Mouse (Mus musculus): Measurements from ENCODE around the gene Scn1b. TPM values are rescaled to one million over a fixed set of nuclear protein-coding genes. Genes with fewer than 3 reads are reported as not detected.

Scn1b gene
- 2.7 and 3.3 TPM in 2 replicates for polyA plus RNA-seq (2015; fragmentation: Nextera tagmentation; extraction: Ambion mirVana)

DNA sequence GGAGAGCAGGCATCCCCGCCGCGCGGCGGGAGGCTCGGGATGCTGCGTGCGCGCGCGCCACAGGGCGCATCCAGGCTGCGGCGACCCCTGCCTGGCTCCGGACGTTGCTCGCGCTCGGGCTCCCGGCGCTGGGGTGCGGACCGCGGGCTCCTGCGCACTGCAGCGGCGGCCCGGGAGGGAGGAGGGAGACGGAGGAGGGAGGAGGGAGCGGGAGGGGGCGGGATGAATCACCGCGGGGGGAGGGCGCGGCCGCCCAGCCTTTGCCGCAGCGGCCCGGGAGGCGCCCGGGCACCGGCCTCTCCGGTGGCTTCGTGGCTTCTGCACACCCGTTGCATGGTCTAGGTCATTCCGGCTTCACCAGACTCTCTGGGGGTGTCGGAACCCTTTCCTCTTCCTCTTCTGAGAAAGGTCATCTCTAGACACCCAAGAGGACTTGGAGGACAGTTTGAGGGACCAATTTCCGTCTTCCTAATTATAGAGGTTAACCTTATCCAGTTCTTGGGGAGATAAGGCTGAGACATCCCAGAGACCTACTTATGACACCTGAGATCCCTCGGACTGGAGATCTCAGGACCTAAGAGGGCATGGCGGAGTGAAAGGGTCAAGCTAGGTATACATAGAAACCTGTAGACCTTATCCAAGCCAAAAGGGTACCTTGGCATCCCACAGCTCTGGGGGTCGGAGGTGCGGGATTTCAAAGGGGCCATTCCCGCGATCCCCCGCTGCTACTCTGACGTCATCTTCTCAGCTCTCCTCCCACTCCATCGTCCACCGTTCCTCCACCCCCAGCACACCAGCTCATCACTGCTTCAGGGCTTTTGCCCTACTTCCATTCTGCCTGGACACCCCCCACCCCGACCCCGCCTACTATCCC, at the start of gene Scn1b:
TSS of gene Scn1b (minus strand) at position 153 of the 874 bp plus-strand sequence.
- Histone ChIP-seq H3K4me2 (replicated peaks; ENCODE audit: low read depth) (peak within 1 kb of the TSS; percentile 87), H3K36me3 (ENCODE audit: control insufficient read depth, insufficient read depth) (peaks cover 12% of the 10 kb centered on the region), H3K4me3 (ENCODE audit: low read depth, low read length) (peak within 1 kb of the TSS; percentile 51), H3K27me3 (replicated peaks; ENCODE audit: control insufficient read depth, insufficient read depth, low read length) (peaks cover 36% of the 10 kb centered on the region), H3K27ac (ENCODE audit: low read depth, low read length) (no peak within 1 kb of the TSS), H3K4me1 (replicated peaks; ENCODE audit: control insufficient read depth, insufficient read depth, low read length) (no peaks in the 10 kb centered on the region), H3K9me3 (ENCODE audit: control insufficient read depth) (no peaks in the 10 kb centered on the region), H3K9ac (ENCODE audit: low read depth, low read length) (peak within 1 kb of the TSS; percentile 42)
- no peak for TF ChIP-seq CTCF (IDR thresholded peaks at IDR 0.05; ENCODE audit: low read depth)
- 2% methylated on average over 43 of the region's 60 CpGs for WGBS
- peak; percentile 48; the same call in 1 of the 2 replicates for ATAC-seq

DNA sequence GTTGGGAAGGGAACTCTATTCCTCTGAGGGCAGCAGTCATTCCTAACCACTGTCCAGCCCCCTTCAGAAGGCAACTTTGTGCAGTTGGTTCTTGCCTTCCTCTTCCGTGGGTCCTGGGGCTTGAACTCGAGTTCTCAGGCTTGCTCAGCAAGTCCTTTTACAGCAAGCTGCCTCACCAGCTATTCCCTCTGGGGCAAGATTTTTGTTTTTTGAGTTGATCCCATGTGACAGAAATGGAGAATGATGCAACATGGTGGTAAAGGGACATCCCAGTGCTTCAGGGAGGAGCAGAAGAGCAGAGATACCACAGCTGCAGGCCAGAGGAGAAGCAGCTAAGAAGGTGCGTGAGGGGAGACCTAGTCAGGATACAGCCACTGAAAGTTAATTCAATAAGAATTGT, 48.3 kb upstream of the Scn1b start:
- Histone ChIP-seq H3K36me3 (ENCODE audit: control insufficient read depth, insufficient read depth) (no peaks in the 10 kb centered on the region), H3K4me3 (ENCODE audit: low read depth, low read length) (no peak overlapping the region), H3K9ac (ENCODE audit: low read depth, low read length) (no peak overlapping the region), H3K27ac (ENCODE audit: low read depth, low read length) (no peak overlapping the region), H3K27me3 (replicated peaks; ENCODE audit: control insufficient read depth, insufficient read depth, low read length) (0 out of 2 replicates have a peak, but pooled peaks cover 4% of the 10 kb centered on the region), H3K4me1 (replicated peaks; ENCODE audit: control insufficient read depth, insufficient read depth, low read length) (no peaks in the 10 kb centered on the region), H3K4me2 (replicated peaks; ENCODE audit: low read depth) (no peak overlapping the region), H3K9me3 (ENCODE audit: control insufficient read depth) (no peaks in the 10 kb centered on the region)
- ATAC-seq = no peak
- no peak for TF ChIP-seq CTCF (IDR thresholded peaks at IDR 0.05; ENCODE audit: low read depth)
- 85% methylated on average over 3 of the region's 3 CpGs for WGBS

DNA sequence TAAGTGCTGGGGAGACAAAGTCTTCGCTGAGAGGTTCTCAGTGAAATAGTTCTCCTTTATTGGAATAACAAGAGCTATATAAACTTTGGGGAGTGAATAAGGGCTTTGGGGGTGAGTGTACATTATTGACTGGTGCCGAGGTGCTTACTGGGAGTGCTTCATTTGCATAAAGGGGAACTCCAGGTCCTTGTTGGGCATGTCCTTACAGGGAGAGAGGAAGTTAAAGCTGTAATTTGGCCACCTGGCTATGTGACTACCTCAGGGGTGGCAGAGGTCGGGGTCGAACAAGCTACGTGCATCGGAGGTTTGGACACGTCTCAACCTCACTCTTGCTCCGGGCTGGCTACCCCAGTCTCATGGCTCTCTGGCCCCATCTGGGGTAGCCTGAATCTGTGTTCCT, 47.7 kb upstream of the Scn1b start:
- no peak overlapping the region for H3K4me2 ChIP-seq (replicated peaks; ENCODE audit: low read depth)
- H3K9ac ChIP-seq (ENCODE audit: low read depth, low read length) = no peak overlapping the region
- H3K36me3 ChIP-seq (ENCODE audit: control insufficient read depth, insufficient read depth) = no peaks in the 10 kb centered on the region
- no peak for TF ChIP-seq CTCF (IDR thresholded peaks at IDR 0.05; ENCODE audit: low read depth)
- H3K4me1 ChIP-seq (replicated peaks; ENCODE audit: control insufficient read depth, insufficient read depth, low read length) = no peaks in the 10 kb centered on the region
- no peaks in the 10 kb centered on the region for H3K9me3 ChIP-seq (ENCODE audit: control insufficient read depth)
- ATAC-seq = no peak
- 0 out of 2 replicates have a peak, but pooled peaks cover 4% of the 10 kb centered on the region for H3K27me3 ChIP-seq (replicated peaks; ENCODE audit: control insufficient read depth, insufficient read depth, low read length)
- WGBS = 75% methylated on average over 8 of the region's 8 CpGs
- H3K27ac ChIP-seq (ENCODE audit: low read depth, low read length) = no peak overlapping the region
- H3K4me3 ChIP-seq (ENCODE audit: low read depth, low read length) = no peak overlapping the region

DNA sequence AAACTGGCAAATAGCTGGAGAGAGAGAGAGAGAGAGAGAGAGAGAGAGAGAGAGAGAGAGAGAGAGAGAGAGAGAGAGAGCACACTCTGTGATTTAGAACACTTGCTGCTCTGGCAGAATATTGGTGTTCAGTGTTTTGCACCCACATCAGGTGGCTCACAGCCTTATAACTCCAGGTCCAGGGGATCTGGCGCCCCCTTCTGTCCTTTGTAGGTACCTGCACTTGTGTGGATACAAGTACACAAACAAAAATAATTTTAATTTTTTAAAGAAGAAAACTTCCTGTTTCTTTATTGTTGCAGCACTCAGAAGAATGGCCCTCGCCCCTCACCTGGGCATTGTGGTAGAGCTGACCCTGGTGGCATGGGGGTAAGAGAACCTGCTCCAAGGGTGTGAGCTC, 45.4 kb upstream of the Scn1b start:
- no peaks in the 10 kb centered on the region for H3K36me3 ChIP-seq (ENCODE audit: control insufficient read depth, insufficient read depth)
- no peak overlapping the region for H3K4me3 ChIP-seq (ENCODE audit: low read depth, low read length)
- no peaks in the 10 kb centered on the region for H3K4me1 ChIP-seq (replicated peaks; ENCODE audit: control insufficient read depth, insufficient read depth, low read length)
- 16% methylated on average over 2 of the region's 2 CpGs for WGBS
- peak; percentile 76 for TF ChIP-seq CTCF (IDR thresholded peaks at IDR 0.05; ENCODE audit: low read depth)
- no peak overlapping the region for H3K27ac ChIP-seq (ENCODE audit: low read depth, low read length)
- no peaks in the 10 kb centered on the region for H3K9me3 ChIP-seq (ENCODE audit: control insufficient read depth)
- H3K4me2 ChIP-seq (replicated peaks; ENCODE audit: low read depth) = no peak overlapping the region
- ATAC-seq = no peak
- H3K27me3 ChIP-seq (replicated peaks; ENCODE audit: control insufficient read depth, insufficient read depth, low read length) = no peaks in the 10 kb centered on the region
- H3K9ac ChIP-seq (ENCODE audit: low read depth, low read length) = no peak overlapping the region

DNA sequence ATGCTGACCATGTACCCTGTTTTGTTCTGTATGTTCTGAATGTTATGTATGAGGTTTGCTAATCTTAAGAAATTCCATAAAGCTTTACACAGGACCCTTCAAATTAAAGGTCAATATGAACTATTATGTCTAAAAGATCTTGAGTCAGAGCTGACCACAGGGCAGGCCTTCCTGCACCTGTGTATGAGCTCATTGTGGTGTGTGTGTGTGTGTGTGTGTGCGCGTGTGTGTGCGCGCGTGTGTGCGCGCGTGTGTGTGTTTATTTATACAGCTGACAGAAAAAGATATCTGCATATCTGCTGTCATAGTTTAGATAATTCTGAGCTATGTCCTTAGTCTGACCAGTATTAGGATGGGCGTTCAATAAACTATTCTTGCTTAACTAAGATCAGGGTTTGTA, 43.7 kb upstream of the Scn1b start:
- WGBS = 90% methylated on average over 9 of the region's 9 CpGs
- Histone ChIP-seq H3K27ac (ENCODE audit: low read depth, low read length) (no peak overlapping the region), H3K4me3 (ENCODE audit: low read depth, low read length) (no peak overlapping the region), H3K4me2 (replicated peaks; ENCODE audit: low read depth) (no peak overlapping the region), H3K27me3 (replicated peaks; ENCODE audit: control insufficient read depth, insufficient read depth, low read length) (no peaks in the 10 kb centered on the region), H3K36me3 (ENCODE audit: control insufficient read depth, insufficient read depth) (no peaks in the 10 kb centered on the region), H3K9ac (ENCODE audit: low read depth, low read length) (no peak overlapping the region), H3K4me1 (replicated peaks; ENCODE audit: control insufficient read depth, insufficient read depth, low read length) (no peaks in the 10 kb centered on the region), H3K9me3 (ENCODE audit: control insufficient read depth) (no peaks in the 10 kb centered on the region)
- no peak for ATAC-seq
- no peak for TF ChIP-seq CTCF (IDR thresholded peaks at IDR 0.05; ENCODE audit: low read depth)

DNA sequence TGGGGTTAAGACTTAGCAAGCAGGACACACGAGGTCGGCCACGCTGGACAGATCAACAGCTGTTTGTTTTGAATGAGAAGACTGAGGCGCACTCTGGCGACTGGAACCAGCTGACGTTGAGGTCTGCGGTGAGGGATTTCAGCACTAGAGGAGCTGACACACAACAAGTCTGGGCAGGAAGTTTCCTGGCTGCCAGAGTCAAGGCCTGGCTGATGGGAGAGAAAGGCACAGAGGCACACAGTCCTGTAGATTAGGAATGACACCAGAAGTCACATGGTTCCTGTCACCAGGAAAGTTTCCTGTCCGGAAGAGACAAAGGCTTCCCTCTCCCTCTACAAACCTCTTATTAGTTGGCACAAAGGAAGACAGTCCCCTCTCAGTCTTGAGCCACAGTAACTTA, 41.6 kb upstream of the Scn1b start:
- Histone ChIP-seq H3K4me3 (ENCODE audit: low read depth, low read length) (no peak overlapping the region), H3K4me1 (replicated peaks; ENCODE audit: control insufficient read depth, insufficient read depth, low read length) (no peaks in the 10 kb centered on the region), H3K9ac (ENCODE audit: low read depth, low read length) (no peak overlapping the region), H3K27ac (ENCODE audit: low read depth, low read length) (no peak overlapping the region), H3K27me3 (replicated peaks; ENCODE audit: control insufficient read depth, insufficient read depth, low read length) (no peaks in the 10 kb centered on the region), H3K36me3 (ENCODE audit: control insufficient read depth, insufficient read depth) (no peaks in the 10 kb centered on the region), H3K9me3 (ENCODE audit: control insufficient read depth) (no peaks in the 10 kb centered on the region), H3K4me2 (replicated peaks; ENCODE audit: low read depth) (no peak overlapping the region)
- no peak for ATAC-seq
- 39% methylated on average over 8 of the region's 8 CpGs for WGBS
- peak; percentile 17; the same call in 1 of the 2 replicates for TF ChIP-seq CTCF (IDR thresholded peaks at IDR 0.05; ENCODE audit: low read depth)

All from intestine, postnatal 0 days (tissue).